16 mouse cellular contexts compared by ENCODE assay signal in the genomic region with DNA sequence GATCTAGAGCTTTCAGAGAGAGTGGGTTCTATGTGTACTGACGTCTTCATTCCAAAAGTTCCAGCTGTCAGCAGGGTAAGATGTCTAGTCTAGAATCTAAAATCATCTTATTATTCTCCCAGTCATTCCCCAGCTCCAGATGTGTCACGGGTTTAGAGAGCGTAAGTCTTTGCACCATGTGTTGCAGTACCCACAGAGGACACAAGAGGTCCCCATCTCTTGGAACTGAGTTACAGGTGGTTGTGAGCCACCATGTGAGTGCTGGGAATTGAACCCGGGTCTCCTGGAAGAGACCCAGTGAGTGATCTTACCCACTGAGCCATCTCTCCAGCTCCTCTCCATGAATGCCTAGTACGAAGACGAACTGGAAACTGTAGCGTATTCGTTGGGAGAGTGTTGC. TPM values are rescaled to one million over a fixed set of nuclear protein-coding genes. Genes with fewer than 3 reads are reported as not detected.
DNase-seq lines count a peak whose midpoint lies in the region; ATAC-seq and TF ChIP-seq lines count a peak whose summit lies in the region.
"Had no signal": no experiment of that assay in that cellular context is flagged by ENCODE, and none has a peak within 500 bp of the region (broad histone marks: within the 10 kb centered on the region; RNA-seq: fewer than 3 reads in every experiment).

No protein-coding gene starts in this region.

- no peak overlapping the region for H3K4me3 ChIP-seq in kidney, adult 2 months (ENCODE audit: insufficient read depth, low read depth, low read length)
- H3K4me3 ChIP-seq: embryonic facial prominence, embryonic 13.5 days; liver, embryonic 13.5 days had no signal

- TF ChIP-seq CTCF in kidney, adult 2 months (conservative IDR thresholded peaks at IDR 0.05; ENCODE audit: insufficient read depth, insufficient read length, low read depth, low read length), result 0 out of 2 replicates have a peak, but pooled peaks have one; percentile 10

- H3K27ac ChIP-seq in kidney, adult 2 months (ENCODE audit: insufficient read depth, low read depth, low read length), result no peak overlapping the region
- H3K27ac ChIP-seq: embryonic facial prominence, embryonic 13.5 days; liver, embryonic 13.5 days had no signal

- no peaks in the 10 kb centered on the region; the same call in 1 of the 2 replicates for H3K36me3 ChIP-seq in kidney, adult 2 months (ENCODE audit: control insufficient read depth, insufficient read depth, low read length)

- H3K4me1 ChIP-seq in kidney, adult 2 months (ENCODE audit: control insufficient read depth, insufficient read depth, low read length), result no peaks in the 10 kb centered on the region

- 98% methylated on average over 8 of the region's 8 CpGs for WGBS in kidney, adult 2 months

- no peaks in the 10 kb centered on the region for H3K27me3 ChIP-seq in kidney, adult 2 months (replicated peaks; ENCODE audit: control insufficient read depth, insufficient read depth, low read length)
- H3K27me3 ChIP-seq: embryonic facial prominence, embryonic 13.5 days; liver, embryonic 13.5 days had no signal

- ATAC-seq in frontal cortex, adult (ENCODE audit: low TSS enrichment), result no peak
- ATAC-seq: forebrain, embryonic 14.5 days; inflammation-experienced regulatory T-cells, adult 6 months had no signal

- no peak for DNase-seq in kidney, adult 2 months
- no peak for DNase-seq in kidney, postnatal 14 days
- DNase-seq in retina, embryonic 14.5 days (ENCODE audit: low spot score), result peak; percentile 15
- DNase-seq in retina, postnatal 1 day, result no peak
- DNase-seq in R1 (ENCODE audit: low read depth, low spot score), result peak; percentile 86
- DNase-seq in gastrocnemius, postnatal 10 days, result no peak
- DNase-seq: adrenal gland, adult 8-10 months; cerebellum, postnatal 25 days; heart, postnatal 14 days; kidney, postnatal 36 days; liver, embryonic 13.5 days had no signal

- TF ChIP-seq POLR2A in kidney, adult 2 months (IDR thresholded peaks at IDR 0.05; ENCODE audit: low read depth, low read length), result no peak

RNA-seq across cellular contexts. Expression of a gene that starts 6.9 kb away (rescaled TPM):
- polyA plus RNA-seq in kidney, adult 2 months (2012; rRNA removed), result 12.0 and 15.0 TPM in 2 replicates
- total RNA-seq in gastrocnemius, postnatal 10 days (2021), result 10 to 100 TPM; 29.0 to 31.1 TPM

RNA-seq across cellular contexts. Expression of a gene that starts 13.9 kb away (rescaled TPM):
- polyA plus RNA-seq in kidney, adult 2 months (2012; rRNA removed), result 0.38 and 0.64 TPM in 2 replicates
- total RNA-seq in gastrocnemius, postnatal 10 days (2021), result 10 to 100 TPM in 1 of 2 experiments, 1 to 10 TPM in 1; 8.7 to 10.1 TPM

RNA-seq across cellular contexts. Expression of a gene that starts 27.6 kb away (rescaled TPM):
- 2.7 and 3.1 TPM in 2 replicates for polyA plus RNA-seq in kidney, adult 2 months (2012; rRNA removed)
- total RNA-seq in gastrocnemius, postnatal 10 days (2021), result 1 to 10 TPM; 5.0 to 5.9 TPM
- total RNA-seq: monocyte, adult 5-6 weeks had no signal

RNA-seq across cellular contexts. Expression of a gene that starts 33.2 kb away (rescaled TPM):
- polyA plus RNA-seq in kidney, adult 2 months (2012; rRNA removed), result 1.6 and 1.7 TPM in 2 replicates
- 1 to 10 TPM; 2.6 to 2.7 TPM for total RNA-seq in gastrocnemius, postnatal 10 days (2021)

Comparison
In these comparisons a context has a peak if more than half of its experiments do, and no peak if none do; other contexts are left out.
1. DNase-seq: peak in retina, embryonic 14.5 days (single experiment) and R1 (single experiment); none in kidney, adult 2 months (single experiment), kidney, postnatal 14 days (single experiment), retina, postnatal 1 day (single experiment) and gastrocnemius, postnatal 10 days (single experiment).